Mouse (Mus musculus): ENCODE results near the gene Mylk2.
A peak's percentile ranks its signal among the peaks of the same experiment; 100 is the strongest.

- TF ChIP-seq CTCF (IDR thresholded peaks at IDR 0.05; ENCODE audit: borderline replicate concordance, control insufficient read depth, extremely low read depth, insufficient read depth, low read length, poor library complexity) = peak; percentile 87
- TF ChIP-seq POLR2A (IDR thresholded peaks at IDR 0.05; ENCODE audit: control insufficient read depth, extremely low read depth, insufficient read depth, low read length, poor library complexity) = no peak
These were observed 3.4 kb downstream of the Mylk2 start for GRCm38 (mm10) chr2:152914310-152915120.

Data from thymus, adult 2 months (tissue).